Mouse (Mus musculus): Measurements from ENCODE around the gene Myh14. TPM values are rescaled to one million over a fixed set of nuclear protein-coding genes. Genes with fewer than 3 reads are reported as not detected.

Gene Myh14
- polyA plus RNA-seq, 1 experiment from 2014 or later: 1.9 TPM

DNA sequence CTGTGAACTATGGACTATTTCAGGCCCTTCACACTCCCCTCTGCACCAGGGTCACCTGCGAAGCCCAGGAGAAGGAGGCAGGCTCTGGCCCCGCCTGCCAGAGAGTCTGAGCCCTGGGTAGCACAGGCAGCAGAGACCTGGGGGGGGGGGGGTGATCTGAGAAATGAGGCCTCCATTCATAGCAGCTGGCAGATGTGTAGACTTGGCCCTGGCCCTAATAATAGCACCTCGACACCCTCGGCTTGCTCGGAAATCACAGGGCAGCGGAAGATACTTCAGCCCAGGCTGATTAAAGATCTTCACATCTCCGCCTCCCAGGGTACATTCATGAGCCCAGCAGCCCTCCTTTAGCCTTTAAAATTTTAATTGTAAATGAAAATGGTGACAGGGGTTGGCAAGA, 58.5 kb downstream of the Myh14 start:
- no peak overlapping the region for H3K27ac ChIP-seq (replicated peaks in 1 of 2; ENCODE audit: control insufficient read depth in 1 of 2, insufficient read depth in 1 of 2, low read depth in 2 of 2, low read length in 2 of 2)
- no peaks in the 10 kb centered on the region for H3K9me3 ChIP-seq (ENCODE audit: control insufficient read depth, low read length)
- H3K4me3 ChIP-seq (ENCODE audit: control insufficient read depth in 1 of 2, insufficient read depth in 1 of 2, low read depth in 1 of 2, low read length in 2 of 2): no peak overlapping the region
- ATAC-seq (ENCODE audit: insufficient number of reproducible peaks, insufficient read depth, low FRiP score, low read depth): no peak
- no peaks in the 10 kb centered on the region for H3K36me3 ChIP-seq (ENCODE audit: control insufficient read depth, insufficient read depth, low read length)
- H3K4me1 ChIP-seq (ENCODE audit: control insufficient read depth in 2 of 2, insufficient read depth in 2 of 2, low read length in 2 of 2): no peaks in the 10 kb centered on the region
- peaks cover 50% of the 10 kb centered on the region for H3K27me3 ChIP-seq (ENCODE audit: control insufficient read depth, insufficient read depth, low read length)
- 42% methylated on average over 7 of the region's 7 CpGs for WGBS
- no peak overlapping the region for H3K9ac ChIP-seq (ENCODE audit: low read length)
- H3K4me2 ChIP-seq (ENCODE audit: low read length): no peak overlapping the region

DNA sequence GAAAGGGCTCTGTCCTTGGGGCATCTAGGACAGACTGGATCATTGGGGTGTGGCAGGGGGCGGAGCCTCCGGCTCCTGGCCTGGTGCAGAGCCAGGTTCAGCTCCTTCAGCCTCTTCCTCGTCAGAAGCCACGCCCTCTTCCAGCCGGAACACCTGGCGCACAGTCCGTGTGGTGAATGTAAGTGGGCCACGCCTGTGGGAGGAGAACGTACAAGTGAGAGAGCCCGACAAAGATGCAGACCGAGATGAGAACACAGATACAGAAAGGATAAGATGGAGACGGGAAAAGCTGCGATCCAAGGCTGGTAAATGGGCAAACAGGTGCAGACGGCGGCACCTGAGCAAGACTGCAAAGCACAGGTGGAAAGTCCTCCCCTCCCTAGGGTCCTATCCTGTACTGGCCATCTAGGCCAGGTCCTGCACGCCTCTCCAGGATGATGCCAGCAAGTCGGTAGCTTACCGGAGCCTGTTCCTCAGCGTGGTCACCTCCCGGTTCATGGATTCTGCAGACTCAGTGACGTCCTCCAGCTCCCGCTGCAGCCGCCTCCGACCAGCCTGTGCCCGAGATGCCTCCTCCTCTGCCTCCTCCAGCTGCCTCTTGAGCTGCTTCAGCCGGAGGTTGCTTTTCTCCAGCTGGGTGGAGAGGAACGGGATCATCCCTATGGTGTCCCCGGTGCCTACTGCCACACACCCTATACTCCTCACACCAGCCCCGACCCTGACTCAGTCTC, 64.3 kb downstream of the Myh14 start:
- H3K4me2 ChIP-seq (ENCODE audit: low read length): no peak overlapping the region
- no peak for ATAC-seq (ENCODE audit: insufficient number of reproducible peaks, insufficient read depth, low FRiP score, low read depth)
- no peak overlapping the region for H3K9ac ChIP-seq (ENCODE audit: low read length)
- 0 out of 4 replicates have a peak, but pooled peaks cover 0 to 2% of the 10 kb centered on the region in 2 experiments for H3K4me1 ChIP-seq (ENCODE audit: control insufficient read depth in 2 of 2, insufficient read depth in 2 of 2, low read length in 2 of 2)
- no peak overlapping the region for H3K27ac ChIP-seq (replicated peaks in 1 of 2; ENCODE audit: control insufficient read depth in 1 of 2, insufficient read depth in 1 of 2, low read depth in 2 of 2, low read length in 2 of 2)
- WGBS: 8% methylated on average over 29 of the region's 29 CpGs
- H3K4me3 ChIP-seq (ENCODE audit: control insufficient read depth in 1 of 2, insufficient read depth in 1 of 2, low read depth in 1 of 2, low read length in 2 of 2): no peak overlapping the region
- peaks cover 69% of the 10 kb centered on the region for H3K27me3 ChIP-seq (ENCODE audit: control insufficient read depth, insufficient read depth, low read length)
- no peaks in the 10 kb centered on the region for H3K36me3 ChIP-seq (ENCODE audit: control insufficient read depth, insufficient read depth, low read length)
- no peaks in the 10 kb centered on the region for H3K9me3 ChIP-seq (ENCODE audit: control insufficient read depth, low read length)

DNA sequence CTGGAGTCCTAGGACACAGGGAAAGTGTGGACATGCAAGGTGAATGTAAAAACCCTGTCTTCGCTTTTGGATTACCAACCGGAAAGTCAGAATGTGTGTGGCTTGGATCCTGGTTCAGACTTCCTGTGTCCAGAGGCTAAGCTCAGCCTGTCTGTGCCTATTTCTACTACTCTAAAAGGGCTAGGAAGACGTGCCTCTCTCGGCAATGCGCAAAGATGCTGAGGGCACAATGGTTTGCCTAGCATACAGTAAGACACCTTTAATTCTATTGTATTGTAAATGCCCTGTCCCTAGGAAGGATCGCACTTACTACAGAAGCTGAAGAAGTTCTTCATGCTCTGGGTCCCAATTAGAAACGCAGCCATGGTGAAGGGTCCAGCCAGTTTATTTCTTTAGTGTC, 65.2 kb downstream of the Myh14 start:
- Histone ChIP-seq H3K4me3 (ENCODE audit: control insufficient read depth in 1 of 2, insufficient read depth in 1 of 2, low read depth in 1 of 2, low read length in 2 of 2) (no peak overlapping the region), H3K27ac (replicated peaks in 1 of 2; ENCODE audit: control insufficient read depth in 1 of 2, insufficient read depth in 1 of 2, low read depth in 2 of 2, low read length in 2 of 2) (no peak overlapping the region), H3K36me3 (ENCODE audit: control insufficient read depth, insufficient read depth, low read length) (no peaks in the 10 kb centered on the region), H3K4me1 (ENCODE audit: control insufficient read depth in 2 of 2, insufficient read depth in 2 of 2, low read length in 2 of 2) (0 out of 4 replicates have a peak, but pooled peaks cover 0 to 2% of the 10 kb centered on the region in 2 experiments), H3K9ac (ENCODE audit: low read length) (no peak overlapping the region), H3K4me2 (ENCODE audit: low read length) (no peak overlapping the region), H3K9me3 (ENCODE audit: control insufficient read depth, low read length) (no peaks in the 10 kb centered on the region), H3K27me3 (ENCODE audit: control insufficient read depth, insufficient read depth, low read length) (peaks cover 78% of the 10 kb centered on the region)
- WGBS: 28% methylated on average over 7 of the region's 7 CpGs
- ATAC-seq (ENCODE audit: insufficient number of reproducible peaks, insufficient read depth, low FRiP score, low read depth): no peak

DNA sequence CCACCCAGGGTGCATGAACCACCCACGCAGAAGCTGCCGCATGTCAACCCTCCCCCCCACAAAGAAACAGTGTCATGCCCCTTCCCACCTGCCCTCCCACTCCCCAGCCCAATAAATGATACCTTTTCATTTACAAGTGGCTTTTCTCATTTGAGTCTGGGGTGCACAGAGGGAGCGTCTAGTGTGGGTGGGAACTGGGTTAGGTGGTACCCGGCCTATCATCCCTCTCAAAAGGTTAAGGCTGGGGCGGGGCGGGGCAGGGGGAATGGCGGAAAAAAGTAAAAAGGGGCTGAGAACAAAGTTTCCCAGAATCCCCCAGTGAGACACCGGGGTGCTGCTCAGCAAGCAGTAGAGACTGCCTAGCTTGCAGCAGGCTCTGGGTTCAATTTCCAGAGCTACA, 66.0 kb downstream of the Myh14 start:
- H3K27ac ChIP-seq (replicated peaks in 1 of 2; ENCODE audit: control insufficient read depth in 1 of 2, insufficient read depth in 1 of 2, low read depth in 2 of 2, low read length in 2 of 2): no peak overlapping the region
- no peak overlapping the region for H3K4me3 ChIP-seq (ENCODE audit: control insufficient read depth in 1 of 2, insufficient read depth in 1 of 2, low read depth in 1 of 2, low read length in 2 of 2)
- H3K4me1 ChIP-seq (ENCODE audit: control insufficient read depth in 2 of 2, insufficient read depth in 2 of 2, low read length in 2 of 2): 0 out of 4 replicates have a peak, but pooled peaks cover 0 to 2% of the 10 kb centered on the region in 2 experiments
- WGBS: 2% methylated on average over 8 of the region's 8 CpGs
- no peaks in the 10 kb centered on the region for H3K9me3 ChIP-seq (ENCODE audit: control insufficient read depth, low read length)
- H3K36me3 ChIP-seq (ENCODE audit: control insufficient read depth, insufficient read depth, low read length): no peaks in the 10 kb centered on the region
- no peak for ATAC-seq (ENCODE audit: insufficient number of reproducible peaks, insufficient read depth, low FRiP score, low read depth)
- H3K4me2 ChIP-seq (ENCODE audit: low read length): no peak overlapping the region
- peaks cover 80% of the 10 kb centered on the region for H3K27me3 ChIP-seq (ENCODE audit: control insufficient read depth, insufficient read depth, low read length)
- H3K9ac ChIP-seq (ENCODE audit: low read length): no peak overlapping the region

DNA sequence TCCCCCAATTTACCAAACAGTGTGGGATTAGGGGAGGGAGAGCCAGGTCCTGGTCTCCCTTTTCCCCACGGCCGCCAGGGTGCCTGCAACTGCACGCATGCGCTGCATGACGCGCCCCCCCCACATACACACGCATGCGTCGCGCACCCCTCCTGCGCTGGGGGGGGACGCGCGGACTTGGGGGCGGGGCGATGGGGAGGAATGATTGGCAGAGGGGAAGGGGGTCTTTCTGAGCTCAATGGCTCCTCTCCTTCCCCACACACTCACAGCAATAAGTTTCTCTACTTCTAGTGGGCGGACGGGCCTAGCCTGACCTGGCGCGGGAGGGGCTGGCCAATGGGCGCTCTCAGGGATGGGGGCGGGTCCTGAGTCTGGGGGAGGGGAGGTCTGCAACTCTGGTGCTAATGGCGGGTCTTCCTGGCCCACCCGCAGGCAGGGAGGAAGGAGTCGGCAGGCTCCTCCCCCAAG, 66.5 kb downstream of the Myh14 start:
- Histone ChIP-seq H3K27me3 (ENCODE audit: control insufficient read depth, insufficient read depth, low read length) (peaks cover 77% of the 10 kb centered on the region), H3K9me3 (ENCODE audit: control insufficient read depth, low read length) (no peaks in the 10 kb centered on the region), H3K4me3 (ENCODE audit: control insufficient read depth in 1 of 2, insufficient read depth in 1 of 2, low read depth in 1 of 2, low read length in 2 of 2) (peak overlapping the region in 1 of 2 experiments; percentile 12; a peak in 1 of 4 replicates), H3K27ac (replicated peaks in 1 of 2; ENCODE audit: control insufficient read depth in 1 of 2, insufficient read depth in 1 of 2, low read depth in 2 of 2, low read length in 2 of 2) (no peak overlapping the region), H3K4me1 (ENCODE audit: control insufficient read depth in 2 of 2, insufficient read depth in 2 of 2, low read length in 2 of 2) (0 out of 4 replicates have a peak, but pooled peaks cover 0 to 2% of the 10 kb centered on the region in 2 experiments), H3K9ac (ENCODE audit: low read length) (no peak overlapping the region), H3K36me3 (ENCODE audit: control insufficient read depth, insufficient read depth, low read length) (no peaks in the 10 kb centered on the region), H3K4me2 (ENCODE audit: low read length) (peak overlapping the region; percentile 43)
- no peak for ATAC-seq (ENCODE audit: insufficient number of reproducible peaks, insufficient read depth, low FRiP score, low read depth)
- 2% methylated on average over 25 of the region's 25 CpGs for WGBS

DNA sequence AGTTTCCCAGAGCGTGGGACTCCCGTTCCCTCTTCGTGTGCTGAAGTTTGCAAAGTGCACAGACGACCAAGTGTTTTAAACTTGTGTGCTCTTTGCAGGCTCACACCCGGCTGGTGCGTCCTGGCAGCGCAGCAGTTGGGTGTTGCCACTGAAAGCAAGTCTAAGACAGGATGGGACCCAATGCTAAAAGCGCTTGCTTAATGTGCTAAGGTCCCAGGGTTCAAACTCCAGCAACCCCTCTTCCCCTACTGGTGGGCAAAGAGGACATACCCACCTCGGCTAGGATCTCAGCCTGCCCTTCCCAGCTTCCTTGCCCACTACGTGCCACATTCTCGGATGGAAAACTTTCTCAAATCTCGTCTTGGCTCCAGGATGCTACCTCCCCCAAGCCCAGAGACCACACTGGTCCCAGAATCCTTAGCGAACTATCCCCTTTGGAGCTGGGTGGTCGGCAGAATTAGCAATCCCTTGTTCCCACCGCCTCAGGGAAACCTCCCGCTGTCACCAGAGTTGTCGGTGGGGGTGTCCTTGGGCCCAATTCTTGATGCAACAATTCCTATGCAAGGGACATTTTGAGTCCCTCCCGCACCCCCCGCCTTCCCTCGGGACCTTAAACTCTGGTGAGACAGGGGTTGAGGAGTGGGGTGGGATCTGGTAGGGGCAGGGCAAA, 67.3 kb downstream of the Myh14 start:
- no peaks in the 10 kb centered on the region for H3K9me3 ChIP-seq (ENCODE audit: control insufficient read depth, low read length)
- H3K27ac ChIP-seq (replicated peaks in 1 of 2; ENCODE audit: control insufficient read depth in 1 of 2, insufficient read depth in 1 of 2, low read depth in 2 of 2, low read length in 2 of 2): no peak overlapping the region
- no peak overlapping the region for H3K4me3 ChIP-seq (ENCODE audit: control insufficient read depth in 1 of 2, insufficient read depth in 1 of 2, low read depth in 1 of 2, low read length in 2 of 2)
- no peak overlapping the region for H3K4me2 ChIP-seq (ENCODE audit: low read length)
- H3K4me1 ChIP-seq (ENCODE audit: control insufficient read depth in 2 of 2, insufficient read depth in 2 of 2, low read length in 2 of 2): 0 out of 4 replicates have a peak, but pooled peaks cover 0 to 2% of the 10 kb centered on the region in 2 experiments
- H3K27me3 ChIP-seq (ENCODE audit: control insufficient read depth, insufficient read depth, low read length): peaks cover 75% of the 10 kb centered on the region
- no peak for ATAC-seq (ENCODE audit: insufficient number of reproducible peaks, insufficient read depth, low FRiP score, low read depth)
- 3% methylated on average over 20 of the region's 20 CpGs for WGBS
- H3K9ac ChIP-seq (ENCODE audit: low read length): no peak overlapping the region
- no peaks in the 10 kb centered on the region for H3K36me3 ChIP-seq (ENCODE audit: control insufficient read depth, insufficient read depth, low read length)

DNA sequence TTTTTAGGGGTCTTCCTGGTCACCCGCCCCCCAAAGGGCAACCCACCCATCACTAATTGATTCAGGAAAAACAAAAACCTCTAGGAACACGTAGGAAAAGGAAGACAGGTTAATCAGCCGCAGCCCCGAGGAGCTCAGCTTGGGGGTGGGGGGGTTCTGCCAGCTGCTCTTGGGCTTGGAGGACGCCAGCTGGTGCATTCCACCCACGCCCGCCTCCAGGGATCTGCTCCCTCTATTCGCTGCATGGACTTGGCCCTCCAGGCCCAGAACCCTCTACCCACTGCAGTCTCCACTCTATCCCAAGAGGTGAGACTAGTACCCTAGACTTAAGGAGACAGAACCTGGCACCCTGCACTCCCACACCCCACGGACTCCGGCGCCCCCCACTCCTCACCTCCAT, 68.2 kb downstream of the Myh14 start:
- Histone ChIP-seq H3K9ac (ENCODE audit: low read length) (no peak overlapping the region), H3K36me3 (ENCODE audit: control insufficient read depth, insufficient read depth, low read length) (no peaks in the 10 kb centered on the region), H3K9me3 (ENCODE audit: control insufficient read depth, low read length) (no peaks in the 10 kb centered on the region), H3K27me3 (ENCODE audit: control insufficient read depth, insufficient read depth, low read length) (peaks cover 72% of the 10 kb centered on the region), H3K4me1 (ENCODE audit: control insufficient read depth in 2 of 2, insufficient read depth in 2 of 2, low read length in 2 of 2) (0 out of 4 replicates have a peak, but pooled peaks cover 0 to 2% of the 10 kb centered on the region in 2 experiments), H3K4me2 (ENCODE audit: low read length) (no peak overlapping the region), H3K4me3 (ENCODE audit: control insufficient read depth in 1 of 2, insufficient read depth in 1 of 2, low read depth in 1 of 2, low read length in 2 of 2) (no peak overlapping the region), H3K27ac (replicated peaks in 1 of 2; ENCODE audit: control insufficient read depth in 1 of 2, insufficient read depth in 1 of 2, low read depth in 2 of 2, low read length in 2 of 2) (no peak overlapping the region)
- no peak for ATAC-seq (ENCODE audit: insufficient number of reproducible peaks, insufficient read depth, low FRiP score, low read depth)
- 7% methylated on average over 11 of the region's 11 CpGs for WGBS

Data from heart, embryonic 14.5 days (tissue).